Mouse (Mus musculus): ENCODE measurements around the gene Olfr695. TPM values are rescaled to one million over a fixed set of nuclear protein-coding genes. Genes with fewer than 3 reads are reported as not detected.
"Not testable (repeated sequence)": the region's sequence is repeated elsewhere in the genome, so short reads cannot be mapped to it uniquely, and the experiment has no call there.

Gene Olfr695
- polyA plus RNA-seq, 1 experiment, result not detected

DNA sequence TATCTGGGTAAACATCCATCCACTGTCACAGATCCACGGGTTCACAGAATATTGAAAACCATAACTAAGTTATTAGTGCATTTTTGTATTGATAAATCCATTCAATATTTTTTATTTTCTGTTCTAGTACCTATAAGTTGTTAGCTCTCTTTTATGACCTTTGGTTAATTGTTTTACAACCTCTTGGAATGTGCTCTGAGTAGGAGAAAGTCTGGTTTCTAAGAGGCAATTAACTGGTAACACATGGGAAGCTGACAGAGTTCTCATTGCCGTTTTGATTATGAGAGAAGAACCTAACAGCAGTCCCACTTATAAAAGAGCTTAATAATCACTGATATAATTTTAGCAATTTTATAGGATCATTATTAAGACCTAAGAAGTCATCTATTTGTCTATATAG is 17.5 kb upstream of the Olfr695 start:
- DNase-seq, result no peak
- 84% methylated on average over 2 of the region's 2 CpGs for WGBS

GRCm38 (mm10) chr7:106725654-106726053 is 9.5 kb upstream of the Olfr695 start:
- not testable (repeated sequence) for H3K27me3 ChIP-seq (ENCODE audit: control insufficient read depth, insufficient read depth, low read length); H3K36me3 ChIP-seq (ENCODE audit: control insufficient read depth, insufficient read depth, low read length); H3K27ac ChIP-seq (ENCODE audit: control insufficient read depth, insufficient read depth, low read length); DNase-seq; H3K4me3 ChIP-seq (ENCODE audit: control insufficient read depth, insufficient read depth, low read length); H3K4me1 ChIP-seq (replicated peaks; ENCODE audit: control insufficient read depth, insufficient read depth, low read length)
- WGBS, result 96% methylated on average over 2 of the region's 2 CpGs

More for the DNA sequence above, 17.5 kb upstream of the Olfr695 start:
- H3K27me3 ChIP-seq (ENCODE audit: control insufficient read depth, insufficient read depth, low read length), result no peaks in the 10 kb centered on the region
- TF ChIP-seq POLR2A (IDR thresholded peaks at IDR 0.05; ENCODE audit: control insufficient read depth, extremely low read depth, insufficient read depth, low read length, poor library complexity), result no peak
- no peak for TF ChIP-seq CTCF (IDR thresholded peaks at IDR 0.05; ENCODE audit: borderline replicate concordance, control insufficient read depth, extremely low read depth, insufficient read depth, low read length, poor library complexity)
- no peak overlapping the region for H3K27ac ChIP-seq (ENCODE audit: control insufficient read depth, insufficient read depth, low read length)
- H3K36me3 ChIP-seq (ENCODE audit: control insufficient read depth, insufficient read depth, low read length), result no peaks in the 10 kb centered on the region
- H3K4me1 ChIP-seq (replicated peaks; ENCODE audit: control insufficient read depth, insufficient read depth, low read length), result no peaks in the 10 kb centered on the region
- no peak overlapping the region for H3K4me3 ChIP-seq (ENCODE audit: control insufficient read depth, insufficient read depth, low read length)

DNA sequence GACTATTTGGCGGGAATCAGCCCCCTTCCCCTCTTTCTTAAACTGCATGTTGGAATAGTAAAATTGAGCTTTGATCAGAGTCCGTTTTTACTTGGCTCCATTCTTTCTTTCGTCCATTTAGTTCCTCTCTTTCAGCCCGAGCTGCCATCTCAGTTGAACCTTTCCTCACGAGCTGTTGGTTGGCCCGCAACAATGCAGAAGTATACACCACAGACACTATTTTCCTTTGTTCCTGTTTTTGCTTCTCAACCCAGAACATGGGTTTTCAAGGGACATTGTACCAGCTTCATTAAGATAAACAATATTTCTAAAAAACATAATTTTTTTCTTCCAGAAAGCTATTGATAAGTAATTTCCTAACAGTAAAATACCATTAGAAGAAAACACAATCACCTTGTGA is 4.7 kb downstream of the Olfr695 start:
- H3K27me3 ChIP-seq (ENCODE audit: control insufficient read depth, insufficient read depth, low read length), result no peaks in the 10 kb centered on the region
- TF ChIP-seq CTCF (IDR thresholded peaks at IDR 0.05; ENCODE audit: borderline replicate concordance, control insufficient read depth, extremely low read depth, insufficient read depth, low read length, poor library complexity), result no peak
- no peak for TF ChIP-seq POLR2A (IDR thresholded peaks at IDR 0.05; ENCODE audit: control insufficient read depth, extremely low read depth, insufficient read depth, low read length, poor library complexity)
- H3K36me3 ChIP-seq (ENCODE audit: control insufficient read depth, insufficient read depth, low read length), result no peaks in the 10 kb centered on the region
- H3K4me1 ChIP-seq (replicated peaks; ENCODE audit: control insufficient read depth, insufficient read depth, low read length), result no peaks in the 10 kb centered on the region
- 59% methylated on average over 6 of the region's 6 CpGs for WGBS
- H3K27ac ChIP-seq (ENCODE audit: control insufficient read depth, insufficient read depth, low read length), result no peak overlapping the region
- H3K4me3 ChIP-seq (ENCODE audit: control insufficient read depth, insufficient read depth, low read length), result no peak overlapping the region
- DNase-seq, result no peak

- not testable (repeated sequence) for H3K4me3 ChIP-seq (ENCODE audit: control insufficient read depth, insufficient read depth, low read length); H3K27me3 ChIP-seq (ENCODE audit: control insufficient read depth, insufficient read depth, low read length); H3K4me1 ChIP-seq (replicated peaks; ENCODE audit: control insufficient read depth, insufficient read depth, low read length); DNase-seq; H3K36me3 ChIP-seq (ENCODE audit: control insufficient read depth, insufficient read depth, low read length); H3K27ac ChIP-seq (ENCODE audit: control insufficient read depth, insufficient read depth, low read length)
- WGBS, result 98% methylated on average over 10 of the region's 10 CpGs
Observed at GRCm38 (mm10) chr7:106707705-106708104, 8.5 kb downstream of the Olfr695 start.

DNA sequence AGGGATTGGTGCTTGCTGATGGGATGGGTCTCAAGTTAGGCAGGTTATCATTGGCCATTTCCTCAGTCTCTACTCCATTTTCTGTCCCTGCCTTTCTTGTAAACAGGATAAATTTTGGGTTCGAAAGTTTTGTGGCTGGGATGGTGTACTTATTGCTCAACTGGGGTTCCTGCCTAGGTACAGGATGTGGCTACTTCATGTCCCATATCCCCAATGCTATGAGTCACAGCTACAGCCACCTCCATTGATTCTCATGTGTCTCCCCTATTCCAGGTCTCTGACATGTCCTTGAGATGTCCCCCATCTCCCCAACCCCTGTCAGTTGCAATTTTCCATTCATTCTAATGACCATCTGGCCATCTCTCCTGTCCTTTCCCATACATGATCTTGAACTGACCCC is 19.3 kb downstream of the Olfr695 start:
- 82% methylated on average over 1 of the region's 1 CpGs for WGBS
- no peak for DNase-seq

DNA sequence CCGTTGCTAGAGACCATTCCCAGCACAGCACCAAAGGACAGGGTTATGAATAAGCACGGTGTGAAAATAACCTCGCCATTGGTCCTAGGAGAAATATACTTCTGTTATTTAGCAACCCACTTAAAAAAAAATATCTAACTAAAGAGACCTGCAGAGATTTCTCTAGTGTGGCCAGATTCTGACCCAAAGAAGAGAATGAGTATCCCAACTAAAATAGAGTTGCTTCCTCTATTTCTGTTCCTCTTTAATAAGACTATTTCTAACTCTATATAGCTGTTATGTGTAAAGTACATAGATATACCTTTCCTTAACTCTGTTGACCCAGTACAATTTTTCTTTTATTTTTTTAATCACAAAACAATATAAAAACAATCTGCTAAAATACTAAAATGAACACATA is 23.2 kb downstream of the Olfr695 start:
- no peak for DNase-seq
- no peak overlapping the region for H3K27ac ChIP-seq (ENCODE audit: control insufficient read depth, insufficient read depth, low read length)
- no peaks in the 10 kb centered on the region for H3K36me3 ChIP-seq (ENCODE audit: control insufficient read depth, insufficient read depth, low read length)
- H3K27me3 ChIP-seq (ENCODE audit: control insufficient read depth, insufficient read depth, low read length), result no peaks in the 10 kb centered on the region
- no peaks in the 10 kb centered on the region for H3K4me1 ChIP-seq (replicated peaks; ENCODE audit: control insufficient read depth, insufficient read depth, low read length)
- no peak overlapping the region for H3K4me3 ChIP-seq (ENCODE audit: control insufficient read depth, insufficient read depth, low read length)
- no peak for TF ChIP-seq CTCF (IDR thresholded peaks at IDR 0.05; ENCODE audit: borderline replicate concordance, control insufficient read depth, extremely low read depth, insufficient read depth, low read length, poor library complexity)
- TF ChIP-seq POLR2A (IDR thresholded peaks at IDR 0.05; ENCODE audit: control insufficient read depth, extremely low read depth, insufficient read depth, low read length, poor library complexity), result no peak
- 95% methylated on average over 3 of the region's 3 CpGs for WGBS

More for the DNA sequence above, 19.3 kb downstream of the Olfr695 start:
- Histone ChIP-seq H3K27me3 (ENCODE audit: control insufficient read depth, insufficient read depth, low read length) (no peaks in the 10 kb centered on the region), H3K4me3 (ENCODE audit: control insufficient read depth, insufficient read depth, low read length) (no peak overlapping the region), H3K4me1 (replicated peaks; ENCODE audit: control insufficient read depth, insufficient read depth, low read length) (no peaks in the 10 kb centered on the region), H3K36me3 (ENCODE audit: control insufficient read depth, insufficient read depth, low read length) (no peaks in the 10 kb centered on the region), H3K27ac (ENCODE audit: control insufficient read depth, insufficient read depth, low read length) (no peak overlapping the region)
- TF ChIP-seq CTCF (IDR thresholded peaks at IDR 0.05; ENCODE audit: borderline replicate concordance, control insufficient read depth, extremely low read depth, insufficient read depth, low read length, poor library complexity) (no peak), POLR2A (IDR thresholded peaks at IDR 0.05; ENCODE audit: control insufficient read depth, extremely low read depth, insufficient read depth, low read length, poor library complexity) (no peak)

- H3K27ac ChIP-seq (ENCODE audit: control insufficient read depth, insufficient read depth, low read length), result no peak within 1 kb of the TSS
- DNase-seq, result no peak
- TF ChIP-seq CTCF (IDR thresholded peaks at IDR 0.05; ENCODE audit: borderline replicate concordance, control insufficient read depth, extremely low read depth, insufficient read depth, low read length, poor library complexity) (no peak), POLR2A (IDR thresholded peaks at IDR 0.05; ENCODE audit: control insufficient read depth, extremely low read depth, insufficient read depth, low read length, poor library complexity) (no peak)
- WGBS, result 100% methylated on average over 1 of the region's 1 CpGs
- H3K4me3 ChIP-seq (ENCODE audit: control insufficient read depth, insufficient read depth, low read length), result no peak within 1 kb of the TSS
- no peaks in the 10 kb centered on the region for H3K4me1 ChIP-seq (replicated peaks; ENCODE audit: control insufficient read depth, insufficient read depth, low read length)
- H3K27me3 ChIP-seq (ENCODE audit: control insufficient read depth, insufficient read depth, low read length), result no peaks in the 10 kb centered on the region
- H3K36me3 ChIP-seq (ENCODE audit: control insufficient read depth, insufficient read depth, low read length), result no peaks in the 10 kb centered on the region
Observed at GRCm38 (mm10) chr7:106691714-106692113, 24.5 kb downstream of the Olfr695 start, which contains the start of gene Olfr694. TSS of gene Olfr694 (minus strand) at chr7:106691814.
